Mouse (Mus musculus) stomach, postnatal 0 days (tissue): Measurements from ENCODE around the gene Ugt1a8.
"Not testable (repeated sequence)": the region's sequence is repeated elsewhere in the genome, so short reads cannot be mapped to it uniquely, and the experiment has no call there.

Experiments used
- CTCF ChIP-seq: IDR thresholded peaks from 2 replicates; pipeline ENCODE4 v1.5.1; 2016; ENCODE audit warnings: antibody characterized with exemption, low read depth, mild to moderate bottlenecking, moderate library complexity
- EP300 ChIP-seq: optimal IDR thresholded peaks from 2 replicates; pipeline ENCODE3; 2016; ENCODE audit warnings: antibody characterized with exemption

DNA sequence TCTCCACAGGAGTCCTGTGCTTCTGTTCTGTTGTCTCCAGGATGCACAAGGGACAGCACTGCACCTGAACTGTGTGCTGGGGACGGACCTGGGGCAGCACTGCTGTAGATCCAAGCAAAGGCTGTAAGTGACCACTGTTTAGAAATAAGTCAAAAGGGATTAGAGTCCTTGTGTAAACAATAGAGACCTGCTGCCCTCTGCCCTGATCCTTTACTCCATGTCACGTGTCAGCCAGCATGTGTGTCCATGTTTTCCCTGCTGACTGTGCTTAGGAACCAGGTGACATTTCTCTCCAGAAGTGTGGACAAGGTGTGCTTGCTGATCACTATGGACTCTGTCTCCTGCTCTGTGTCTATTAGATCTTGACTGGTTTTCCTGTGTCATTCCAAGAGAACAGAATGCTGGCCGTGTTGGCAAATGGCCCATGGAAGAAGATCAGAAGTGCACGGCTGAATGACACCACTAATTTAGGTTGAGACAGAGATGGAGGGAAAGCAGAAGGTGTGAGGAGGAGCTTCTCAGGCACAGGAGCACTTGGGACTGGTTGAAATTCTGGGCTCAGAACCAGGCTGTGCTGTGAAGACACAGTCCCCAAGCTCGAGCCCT is 42.7 kb upstream of the Ugt1a8 start:
- not testable (repeated sequence) for TF ChIP-seq EP300, CTCF
